8 mouse cellular contexts compared by ENCODE assay signal in genomic region chr7:16875310-16875325, GRCm38 (mm10). TPM values are rescaled to one million over a fixed set of nuclear protein-coding genes. Genes with fewer than 3 reads are reported as not detected.
DNase-seq lines count a peak whose midpoint lies in the region; ATAC-seq and TF ChIP-seq lines count a peak whose summit lies in the region.

TSS of gene Dact3 (plus strand) at chr7:16875317.

- H3K27me3 ChIP-seq in ES-Bruce4 (ENCODE audit: control insufficient read depth, insufficient read depth, low read length, poor library complexity, severe bottlenecking), result no peaks in the 10 kb centered on the region
- H3K27me3 ChIP-seq in heart, embryonic 16.5 days (ENCODE audit: control insufficient read depth, insufficient read depth, low read length), result no peaks in the 10 kb centered on the region
- H3K27me3 ChIP-seq in limb, embryonic 10.5 days (ENCODE audit: low read depth, poor library complexity, severe bottlenecking), result no peaks in the 10 kb centered on the region
- no peaks in the 10 kb centered on the region for H3K27me3 ChIP-seq in stomach, embryonic 15.5 days (replicated peaks)

- DNase-seq in gastrocnemius, postnatal 4 days (ENCODE audit: low spot score in 2 of 2), result no peak
- no peak for DNase-seq in gastrocnemius, postnatal 25 days
- no peak for DNase-seq in limb, embryonic 10.5 days (ENCODE audit: low spot score)
- no peak for DNase-seq in frontal cortex, postnatal 25 days (ENCODE audit: low spot score in 2 of 2)
- DNase-seq in thymus, postnatal 10 days (ENCODE audit: low spot score in 2 of 2), result no peak

- no peaks in the 10 kb centered on the region for H3K4me1 ChIP-seq in ES-Bruce4 (ENCODE audit: control insufficient read depth, insufficient read depth, low read length)
- peaks cover 16% of the 10 kb centered on the region for H3K4me1 ChIP-seq in heart, embryonic 16.5 days (ENCODE audit: control insufficient read depth, insufficient read depth, low read length)
- peaks cover 43% of the 10 kb centered on the region for H3K4me1 ChIP-seq in limb, embryonic 10.5 days
- H3K4me1 ChIP-seq in stomach, embryonic 15.5 days, result peaks cover 20% of the 10 kb centered on the region; the same call in 1 of the 2 replicates

- no peak for TF ChIP-seq CTCF in ES-Bruce4 (IDR thresholded peaks at IDR 0.05; ENCODE audit: low read depth, low read length)

- no peaks in the 10 kb centered on the region for H3K9me3 ChIP-seq in ES-Bruce4 (replicated peaks; ENCODE audit: control insufficient read depth, insufficient read depth, low read length, poor library complexity, severe bottlenecking)
- H3K9me3 ChIP-seq in heart, embryonic 16.5 days (replicated peaks; ENCODE audit: control insufficient read depth, low read length), result no peaks in the 10 kb centered on the region
- H3K9me3 ChIP-seq in limb, embryonic 10.5 days (replicated peaks), result no peaks in the 10 kb centered on the region
- H3K9me3 ChIP-seq in stomach, embryonic 15.5 days, result no peaks in the 10 kb centered on the region

- ATAC-seq in heart, embryonic 16.5 days (replicated peaks; ENCODE audit: extremely low read depth, insufficient read depth, low FRiP score), result no peak
- no peak for ATAC-seq in stomach, embryonic 15.5 days (ENCODE audit: insufficient read depth, low FRiP score, low read depth)

- H3K36me3 ChIP-seq in ES-Bruce4 (ENCODE audit: control insufficient read depth, insufficient read depth, low read length, poor library complexity, severe bottlenecking), result no peaks in the 10 kb centered on the region
- H3K36me3 ChIP-seq in heart, embryonic 16.5 days (ENCODE audit: control insufficient read depth, insufficient read depth), result no peaks in the 10 kb centered on the region
- H3K36me3 ChIP-seq in limb, embryonic 10.5 days, result peaks cover 44% of the 10 kb centered on the region
- 0 out of 2 replicates have a peak, but pooled peaks cover 5% of the 10 kb centered on the region for H3K36me3 ChIP-seq in stomach, embryonic 15.5 days

- H3K4me2 ChIP-seq in heart, embryonic 16.5 days (ENCODE audit: low read depth, low read length), result peak within 1 kb of the TSS; percentile 91
- peak within 1 kb of the TSS; percentile 88 for H3K4me2 ChIP-seq in stomach, embryonic 15.5 days

- TF ChIP-seq EP300 in ES-Bruce4 (IDR thresholded peaks at IDR 0.05; ENCODE audit: insufficient read depth, low read depth, low read length), result no peak

- peak within 1 kb of the TSS; percentile 86 for H3K4me3 ChIP-seq in ES-Bruce4 (ENCODE audit: low read depth, low read length)
- H3K4me3 ChIP-seq in heart, embryonic 16.5 days (ENCODE audit: low read length), result peak within 1 kb of the TSS; percentile 89
- H3K4me3 ChIP-seq in limb, embryonic 10.5 days, result peak within 1 kb of the TSS; percentile 94
- H3K4me3 ChIP-seq in stomach, embryonic 15.5 days (replicated peaks), result peak within 1 kb of the TSS; percentile 78

- peak within 1 kb of the TSS; percentile 80 for H3K9ac ChIP-seq in ES-Bruce4 (ENCODE audit: low read depth, poor library complexity, severe bottlenecking)
- H3K9ac ChIP-seq in heart, embryonic 16.5 days (ENCODE audit: low read length), result peak within 1 kb of the TSS; percentile 94
- peak within 1 kb of the TSS; percentile 74 for H3K9ac ChIP-seq in stomach, embryonic 15.5 days

- TF ChIP-seq POLR2A in ES-Bruce4 (IDR thresholded peaks at IDR 0.05; ENCODE audit: insufficient read depth, low read length), result no peak

- WGBS in heart, embryonic 16.5 days, result 0% methylated on average over 1 of the region's 1 CpGs
- 0% methylated on average over 1 of the region's 1 CpGs for WGBS in limb, embryonic 10.5 days
- WGBS in stomach, embryonic 15.5 days, result 0% methylated on average over 1 of the region's 1 CpGs

- H3K27ac ChIP-seq in ES-Bruce4 (ENCODE audit: insufficient read depth, low read length), result peak within 1 kb of the TSS; percentile 71
- H3K27ac ChIP-seq in heart, embryonic 16.5 days (ENCODE audit: low read length), result peak within 1 kb of the TSS; percentile 92
- peak within 1 kb of the TSS; percentile 96 for H3K27ac ChIP-seq in limb, embryonic 10.5 days
- H3K27ac ChIP-seq in stomach, embryonic 15.5 days, result peak within 1 kb of the TSS; percentile 93

RNA-seq across cellular contexts. Expression of gene Dact3, which starts in this region (rescaled TPM):
- total RNA-seq in gastrocnemius, postnatal 4 days (2021), result 10 to 100 TPM; 17.8 to 19.0 TPM
- total RNA-seq in gastrocnemius, postnatal 25 days (2021), result 1 to 10 TPM; 1.9 to 2.3 TPM
- polyA plus RNA-seq in ES-Bruce4 (2011; ENCODE audit: insufficient read depth, insufficient read length, low read depth, missing spikeins), result 19.2 and 20.8 TPM in 2 replicates
- 2.8 and 3.1 TPM in 2 replicates for polyA plus RNA-seq in heart, embryonic 16.5 days (2015; fragmentation: Nextera tagmentation; extraction: Ambion mirVana)
- polyA plus RNA-seq in limb, embryonic 10.5 days (2016; fragmentation: Nextera tagmentation; extraction: Ambion mirVana), result 7.0 and 8.2 TPM in 2 replicates
- polyA plus RNA-seq in stomach, embryonic 15.5 days (2015; fragmentation: Nextera tagmentation; extraction: Ambion mirVana), result 3.9 and 4.6 TPM in 2 replicates

Comparison
In these comparisons a context has a peak if more than half of its experiments do, and no peak if none do; other contexts are left out.
1. RNA of gene Dact3 (total RNA-seq): 17.8 to 19.0 TPM in gastrocnemius, postnatal 4 days; 1.9 to 2.3 TPM in gastrocnemius, postnatal 25 days; every median in the first group is over 4 times any median in the second.
2. Peak in every context shown above with its lines, with median percentiles within 50 percentile points of each other: H3K27ac ChIP-seq, H3K4me3 ChIP-seq and H3K9ac ChIP-seq.